Mouse (Mus musculus) retina, adult 2 months (tissue): ENCODE data around the gene Sox15.
"Not testable (repeated sequence)": the region's sequence is repeated elsewhere in the genome, so short reads cannot be mapped to it uniquely, and the experiment has no call there.

Source experiments
- DNase-seq: peaks from one replicate; pipeline ENCODE4 v3.0.0-alpha.2; 2012; ENCODE audit warnings: low read depth, low spot score

Gene Sox15

GRCm38 (mm10) chr11:69702886-69703285, 47.8 kb downstream of the Sox15 start:
- not testable (repeated sequence) for DNase-seq

- not testable (repeated sequence) for DNase-seq
These were observed 48.3 kb downstream of the Sox15 start for GRCm38 (mm10) chr11:69703381-69703780.

- DNase-seq, result no peak
These were observed 48.9 kb downstream of the Sox15 start for GRCm38 (mm10) chr11:69703814-69704612.

- DNase-seq, result no peak
These were observed 49.5 kb downstream of the Sox15 start for GRCm38 (mm10) chr11:69704613-69705010.
